Comparison of ENCODE assay signal across 17 mouse cellular contexts in the genomic region with DNA sequence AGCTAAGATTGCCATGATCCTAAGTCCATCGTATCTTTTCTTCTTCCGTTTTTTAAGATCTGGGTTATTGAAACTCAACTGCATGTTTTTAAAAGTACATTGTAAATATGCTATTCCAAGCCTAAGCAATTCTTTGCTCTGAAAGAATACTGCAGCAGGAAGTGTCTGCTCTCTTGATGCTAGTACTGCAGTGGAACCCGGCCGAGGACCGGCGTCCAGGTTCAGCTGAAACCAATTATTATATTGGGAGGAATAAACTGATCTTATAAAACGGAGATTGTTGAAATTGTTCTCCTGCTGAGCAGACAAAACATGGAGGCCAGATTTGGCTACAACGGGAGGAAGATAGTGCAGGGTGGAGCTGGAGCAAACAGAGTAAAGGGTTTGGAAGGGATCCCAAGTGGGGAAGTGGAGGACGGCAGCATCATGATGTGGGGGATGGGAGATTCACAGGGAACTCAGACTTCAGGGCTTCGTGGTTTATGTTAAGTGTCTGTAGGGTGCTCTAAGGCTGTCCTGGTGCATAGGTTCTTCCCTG.
"Had no signal": no experiment of that assay in that cellular context is flagged by ENCODE, and none has a peak within 500 bp of the region (broad histone marks: within the 10 kb centered on the region; RNA-seq: fewer than 3 reads in every experiment).

No protein-coding gene starts in this region.

- H3K27ac ChIP-seq: kidney, postnatal 0 days; layer of hippocampus, adult 2 months; liver, embryonic 13.5 days; stomach, embryonic 15.5 days had no signal

- H3K4me2 ChIP-seq: liver, embryonic 13.5 days; midbrain, embryonic 11.5 days; stomach, embryonic 15.5 days had no signal

- DNase-seq: kidney, adult 2 months; kidney, postnatal 25 days; layer of hippocampus, adult 9-11 months; liver, embryonic 13.5 days; lung, adult 2 months; lung, postnatal 14 days; lung, postnatal 4 days; midbrain, embryonic 14.5 days; retina, postnatal 1 day; right cerebral cortex, postnatal 25 days; spleen, adult 18-20 months; thymus, postnatal 25 days had no signal

- H3K27me3 ChIP-seq: liver, embryonic 13.5 days; stomach, embryonic 15.5 days had no signal

- H3K36me3 ChIP-seq: liver, embryonic 13.5 days; stomach, embryonic 15.5 days had no signal

- ATAC-seq: intestine, postnatal 0 days had no signal

- H3K9ac ChIP-seq: liver, embryonic 13.5 days; stomach, embryonic 15.5 days had no signal

- H3K4me1 ChIP-seq: liver, embryonic 13.5 days; stomach, embryonic 15.5 days had no signal

- H3K9me3 ChIP-seq: liver, embryonic 13.5 days; stomach, embryonic 15.5 days had no signal

- H3K4me3 ChIP-seq: layer of hippocampus, adult 2 months; liver, embryonic 13.5 days; stomach, embryonic 15.5 days had no signal
